Comparison of ENCODE assay signal across 10 mouse cellular contexts in genomic region chr3:135586471-135586880, GRCm38 (mm10).
A peak's percentile ranks its signal among the peaks of the same experiment; 100 is the strongest.
DNase-seq lines count a peak whose midpoint lies in the region; ATAC-seq and TF ChIP-seq lines count a peak whose summit lies in the region.
"Had no signal": no experiment of that assay in that cellular context is flagged by ENCODE, and none has a peak within 500 bp of the region (broad histone marks: within the 10 kb centered on the region; RNA-seq: fewer than 3 reads in every experiment).

No protein-coding gene starts in this region.

- no peak overlapping the region for H3K9ac ChIP-seq in lung, postnatal 0 days (replicated peaks; ENCODE audit: low read depth)
- no peak overlapping the region for H3K9ac ChIP-seq in intestine, embryonic 16.5 days (ENCODE audit: low read depth, low read length)

- DNase-seq in CD4-positive, CD25-positive, alpha-beta regulatory T cell, adult 2 months (ENCODE audit: low read depth, low spot score), result peak; percentile 6
- DNase-seq in lung, postnatal 0 days (ENCODE audit: low spot score), result peak; percentile 61
- DNase-seq in lung, postnatal 10 days, result no peak
- peak; percentile 71 for DNase-seq in skeletal muscle tissue, adult 2 months (ENCODE audit: low read depth, low spot score)
- DNase-seq in urinary bladder, postnatal 36 days (ENCODE audit: low spot score in 2 of 2), result no peak
- no peak for DNase-seq in layer of hippocampus, postnatal 10 days (ENCODE audit: low spot score in 2 of 2)
- DNase-seq: kidney, postnatal 25 days had no signal

- no peaks in the 10 kb centered on the region for H3K4me1 ChIP-seq in lung, postnatal 0 days (ENCODE audit: insufficient read depth, low read depth, low read length)
- no peaks in the 10 kb centered on the region for H3K4me1 ChIP-seq in intestine, embryonic 16.5 days (ENCODE audit: control insufficient read depth, insufficient read depth, low read length)

- TF ChIP-seq CTCF in lung, postnatal 0 days (IDR thresholded peaks at IDR 0.05), result no peak

- no peak for TF ChIP-seq EP300 in lung, postnatal 0 days (IDR thresholded peaks at IDR 0.05)

- 71% methylated on average over 4 of the region's 4 CpGs for WGBS in lung, postnatal 0 days
- 88% methylated on average over 4 of the region's 4 CpGs for WGBS in intestine, embryonic 16.5 days

- no peak overlapping the region for H3K4me2 ChIP-seq in lung, postnatal 0 days (replicated peaks; ENCODE audit: low read depth, low read length)
- H3K4me2 ChIP-seq in intestine, embryonic 16.5 days (ENCODE audit: low read depth, low read length), result no peak overlapping the region

- no peaks in the 10 kb centered on the region for H3K9me3 ChIP-seq in lung, postnatal 0 days (ENCODE audit: low read length)
- H3K9me3 ChIP-seq in intestine, embryonic 16.5 days (ENCODE audit: control insufficient read depth, low read length), result no peaks in the 10 kb centered on the region
- H3K9me3 ChIP-seq: hindbrain, embryonic 10.5 days had no signal

- no peak overlapping the region for H3K4me3 ChIP-seq in lung, postnatal 0 days (ENCODE audit: low read depth, low read length)
- H3K4me3 ChIP-seq in intestine, embryonic 16.5 days (ENCODE audit: low read length), result no peak overlapping the region
- H3K4me3 ChIP-seq: hindbrain, embryonic 10.5 days had no signal

- H3K27me3 ChIP-seq in lung, postnatal 0 days (replicated peaks; ENCODE audit: insufficient read depth, low read length), result no peaks in the 10 kb centered on the region
- H3K27me3 ChIP-seq in intestine, embryonic 16.5 days (replicated peaks; ENCODE audit: control insufficient read depth, insufficient read depth, low read length), result no peaks in the 10 kb centered on the region

- H3K27ac ChIP-seq in lung, postnatal 0 days (ENCODE audit: low read length), result no peak overlapping the region
- no peak overlapping the region for H3K27ac ChIP-seq in intestine, embryonic 16.5 days (ENCODE audit: low read length)

- no peak for ATAC-seq in CD4-positive, CD25-positive, alpha-beta regulatory T cell, adult 4 months
- peak; percentile 42; the same call in 1 of the 2 replicates for ATAC-seq in lung, postnatal 0 days
- ATAC-seq in intestine, embryonic 16.5 days, result peak; percentile 62

- peaks cover 32% of the 10 kb centered on the region for H3K36me3 ChIP-seq in lung, postnatal 0 days (ENCODE audit: insufficient read depth, low read length)
- peaks cover 24% of the 10 kb centered on the region for H3K36me3 ChIP-seq in intestine, embryonic 16.5 days (ENCODE audit: control insufficient read depth, insufficient read depth, low read length)

Comparison
In these comparisons a context has a peak if more than half of its experiments do, and no peak if none do; other contexts are left out.
1. DNase-seq: peak in CD4-positive, CD25-positive, alpha-beta regulatory T cell, adult 2 months (single experiment), lung, postnatal 0 days (single experiment) and skeletal muscle tissue, adult 2 months (single experiment); none in lung, postnatal 10 days (single experiment), urinary bladder, postnatal 36 days (0 of 2) and layer of hippocampus, postnatal 10 days (0 of 2).